In the genomic region with DNA sequence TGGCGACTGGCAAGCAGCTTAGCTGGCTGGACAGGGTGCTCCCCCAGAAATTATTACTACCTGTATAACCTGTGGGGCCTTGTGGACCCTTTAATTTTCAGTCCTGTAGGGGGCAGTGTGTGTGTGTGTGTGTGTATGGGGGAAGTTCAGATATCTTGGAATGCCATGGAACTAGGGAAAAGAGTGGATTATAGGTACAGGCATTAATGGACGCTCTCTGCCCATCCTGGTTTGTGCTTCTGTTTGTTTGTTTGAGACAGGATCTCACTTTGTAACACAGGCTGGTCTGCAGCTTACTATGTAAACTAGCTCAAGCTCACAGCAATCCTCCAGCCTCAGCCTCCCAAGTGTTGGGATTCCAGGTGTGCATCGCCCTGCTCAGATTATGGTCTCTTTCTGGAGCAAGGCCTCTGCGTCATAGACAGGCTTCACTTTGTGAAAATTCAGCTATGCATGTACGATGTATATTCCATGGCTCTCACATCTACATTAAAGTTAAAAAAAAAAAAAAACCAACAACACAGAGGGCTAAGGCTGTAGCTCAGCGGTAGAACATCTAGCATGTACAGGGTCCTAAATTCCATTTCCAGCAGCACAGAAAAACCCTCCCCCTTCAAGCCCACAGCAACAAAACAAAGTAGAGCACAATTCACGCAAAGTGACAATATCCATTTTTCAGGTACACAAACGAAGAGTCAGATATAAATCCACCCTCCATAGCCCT, we compare ENCODE assay signal across 7 mouse cellular contexts. TPM values are rescaled to one million over a fixed set of nuclear protein-coding genes. Genes with fewer than 3 reads are reported as not detected.
A peak's percentile ranks its signal among the peaks of the same experiment; 100 is the strongest.
DNase-seq lines count a peak whose midpoint lies in the region; ATAC-seq and TF ChIP-seq lines count a peak whose summit lies in the region.

No protein-coding gene starts in this region.

- in situ Hi-C loops in CH12.LX (cut with MboI; ENCODE audit: low pct_ligation_motif_present, low pct_unique_long_range_greater_than_20kb, low sequenced_read_pairs) = loop anchor here (25.0 kb wide), 2 partner anchors 232 to 432 kb away; partner anchors contain the start of genes Gpr82 and Nyx

- TF ChIP-seq POLR2A in CH12.LX (IDR thresholded peaks at IDR 0.05; ENCODE audit: low read depth, low read length) = no peak

- H3K4me1 ChIP-seq in CH12.LX (ENCODE audit: control insufficient read depth in 1 of 2, insufficient read depth in 2 of 2) = no peaks in the 10 kb centered on the region
- no peaks in the 10 kb centered on the region for H3K4me1 ChIP-seq in forebrain, postnatal 0 days (ENCODE audit: insufficient read depth)
- H3K4me1 ChIP-seq in lung, postnatal 0 days (ENCODE audit: insufficient read depth, low read depth, low read length) = no peaks in the 10 kb centered on the region
- no peaks in the 10 kb centered on the region for H3K4me1 ChIP-seq in stomach, embryonic 15.5 days

- dilution Hi-C loops in CH12.LX (cut with MboI; ENCODE audit: extremely low pct_ligation_motif_present, extremely low pct_unique_long_range_greater_than_20kb, low sequenced_read_pairs) = no loop called here

- no peaks in the 10 kb centered on the region for H3K27me3 ChIP-seq in CH12.LX (replicated peaks)
- H3K27me3 ChIP-seq in forebrain, postnatal 0 days (ENCODE audit: insufficient read depth, low read length) = no peaks in the 10 kb centered on the region
- no peaks in the 10 kb centered on the region for H3K27me3 ChIP-seq in lung, postnatal 0 days (replicated peaks; ENCODE audit: insufficient read depth, low read length)
- no peaks in the 10 kb centered on the region for H3K27me3 ChIP-seq in stomach, embryonic 15.5 days (replicated peaks)

- no peaks in the 10 kb centered on the region for H3K79me2 ChIP-seq in CH12.LX (replicated peaks; ENCODE audit: control insufficient read depth, extremely low read depth, insufficient read depth, poor library complexity, severe bottlenecking)

- no peak for TF ChIP-seq EP300 in CH12.LX (IDR thresholded peaks at IDR 0.05; ENCODE audit: low read length)
- TF ChIP-seq EP300 in lung, postnatal 0 days (IDR thresholded peaks at IDR 0.05) = no peak

- DNase-seq in A20 (ENCODE audit: low read depth, low spot score) = peak; percentile 75
- DNase-seq in CH12.LX (ENCODE audit: extremely low read depth) = peak; percentile 41
- DNase-seq in cerebellum, adult 9-10 months = peak; percentile 53
- DNase-seq in forebrain, postnatal 0 days = peak; percentile 50
- peak; percentile 79 for DNase-seq in kidney, adult 9 months
- peak; percentile 63 for DNase-seq in lung, postnatal 0 days (ENCODE audit: low spot score)

- peak overlapping the region; percentile 87 for H3K4me2 ChIP-seq in CH12.LX (ENCODE audit: insufficient read depth, low read depth, poor library complexity, severe bottlenecking)
- H3K4me2 ChIP-seq in forebrain, postnatal 0 days (ENCODE audit: low read depth) = peak overlapping the region; percentile 45
- peak overlapping the region; percentile 48 for H3K4me2 ChIP-seq in lung, postnatal 0 days (replicated peaks; ENCODE audit: low read depth, low read length)
- peak overlapping the region; percentile 56 for H3K4me2 ChIP-seq in stomach, embryonic 15.5 days

- no peaks in the 10 kb centered on the region for H3K9me3 ChIP-seq in CH12.LX (replicated peaks; ENCODE audit: low read length)
- H3K9me3 ChIP-seq in forebrain, postnatal 0 days (ENCODE audit: low read length) = no peaks in the 10 kb centered on the region
- H3K9me3 ChIP-seq in lung, postnatal 0 days (ENCODE audit: low read length) = no peaks in the 10 kb centered on the region
- no peaks in the 10 kb centered on the region for H3K9me3 ChIP-seq in stomach, embryonic 15.5 days

- peak; percentile 52 for TF ChIP-seq RAD21 in CH12.LX (IDR thresholded peaks at IDR 0.05; ENCODE audit: low read depth, low read length)

- peak; percentile 21 to 60; a peak in 3 of 4 replicates for TF ChIP-seq CTCF in CH12.LX (conservative IDR thresholded peaks at IDR 0.05 in 1 of 2, IDR thresholded peaks at IDR 0.05 in 1 of 2; ENCODE audit: low read depth in 2 of 2, low read length in 2 of 2)
- TF ChIP-seq CTCF in forebrain, postnatal 0 days (IDR thresholded peaks at IDR 0.05; ENCODE audit: low read depth) = peak; percentile 66
- peak; percentile 74 for TF ChIP-seq CTCF in lung, postnatal 0 days (IDR thresholded peaks at IDR 0.05)

- no peaks in the 10 kb centered on the region for H3K36me3 ChIP-seq in CH12.LX (replicated peaks in 1 of 2; ENCODE audit: control insufficient read depth in 1 of 2, insufficient read depth in 1 of 2, low read length in 1 of 2)
- no peaks in the 10 kb centered on the region for H3K36me3 ChIP-seq in forebrain, postnatal 0 days (ENCODE audit: insufficient read depth)
- H3K36me3 ChIP-seq in lung, postnatal 0 days (ENCODE audit: insufficient read depth, low read length) = no peaks in the 10 kb centered on the region
- no peaks in the 10 kb centered on the region for H3K36me3 ChIP-seq in stomach, embryonic 15.5 days

- peak; percentile 64 for ATAC-seq in forebrain, postnatal 0 days
- peak; percentile 47 for ATAC-seq in lung, postnatal 0 days
- no peak for ATAC-seq in stomach, embryonic 15.5 days (ENCODE audit: insufficient read depth, low FRiP score, low read depth)

- 29% methylated on average over 8 of the region's 8 CpGs for WGBS in forebrain, postnatal 0 days
- WGBS in lung, postnatal 0 days = 27% methylated on average over 8 of the region's 8 CpGs
- WGBS in stomach, embryonic 15.5 days = 28% methylated on average over 8 of the region's 8 CpGs

- peak overlapping the region; percentile 49 to 65 (median 58) for H3K4me3 ChIP-seq in CH12.LX (replicated peaks in 1 of 3; ENCODE audit: low read depth in 2 of 3, low read length in 2 of 3, poor library complexity in 1 of 3)
- peak overlapping the region; percentile 38 for H3K4me3 ChIP-seq in forebrain, postnatal 0 days (ENCODE audit: low read depth, low read length)
- peak overlapping the region; percentile 25 for H3K4me3 ChIP-seq in lung, postnatal 0 days (ENCODE audit: low read depth, low read length)
- H3K4me3 ChIP-seq in stomach, embryonic 15.5 days (replicated peaks) = peak overlapping the region; percentile 38

- H3K27ac ChIP-seq in CH12.LX (ENCODE audit: insufficient read depth, low read depth) = peak overlapping the region; percentile 73
- H3K27ac ChIP-seq in forebrain, postnatal 0 days (ENCODE audit: low read depth, low read length) = peak overlapping the region; percentile 87
- peak overlapping the region; percentile 68; the same call in 1 of the 2 replicates for H3K27ac ChIP-seq in lung, postnatal 0 days (ENCODE audit: low read length)
- H3K27ac ChIP-seq in stomach, embryonic 15.5 days = peak overlapping the region; percentile 84

- H3K9ac ChIP-seq in CH12.LX (ENCODE audit: insufficient read depth, low read depth) = peak overlapping the region; percentile 76
- peak overlapping the region; percentile 51 for H3K9ac ChIP-seq in forebrain, postnatal 0 days
- H3K9ac ChIP-seq in lung, postnatal 0 days (replicated peaks; ENCODE audit: low read depth) = 0 out of 2 replicates have a peak overlapping the region, but pooled peaks have one; percentile 12
- no peak overlapping the region for H3K9ac ChIP-seq in stomach, embryonic 15.5 days

TF ChIP-seq in CH12.LX, 34 proteins besides CTCF, POLR2A, EP300 and RAD21:
- TF ChIP-seq MEF2A (IDR thresholded peaks at IDR 0.05; ENCODE audit: borderline replicate concordance, low read depth, low read length) = no peak
- peak; percentile 47 for TF ChIP-seq SMC3 (IDR thresholded peaks at IDR 0.05; ENCODE audit: low read depth, low read length)
- no peak for TF ChIP-seq NRF1 (IDR thresholded peaks at IDR 0.05; ENCODE audit: low read depth, low read length)
- no peak for TF ChIP-seq KAT2A (IDR thresholded peaks at IDR 0.05; ENCODE audit: insufficient replicate concordance, low read length)
- TF ChIP-seq CHD1 (IDR thresholded peaks at IDR 0.05; ENCODE audit: low read depth, low read length) = no peak

RNA-seq across cellular contexts. Expression of gene Ddx3x, which starts 50.7 kb away (rescaled TPM):
- 104 and 164 TPM in 2 replicates for total RNA-seq in CH12.LX (2012; rRNA removed)
- 196 and 197 TPM in 2 replicates for total RNA-seq in CH12.LX (2014; rRNA removed)
- 329 and 383 TPM in 2 replicates for polyA plus RNA-seq in CH12.LX (2012; ENCODE audit: insufficient read length, low read depth)
- total RNA-seq in forebrain, postnatal 0 days (2014; rRNA removed) = 153 and 219 TPM in 2 replicates
- 101 and 114 TPM in 2 replicates for polyA plus RNA-seq in forebrain, postnatal 0 days (2015; fragmentation: Nextera tagmentation; extraction: Ambion mirVana)
- polyA plus RNA-seq in lung, postnatal 0 days (2015; fragmentation: Nextera tagmentation; extraction: Ambion mirVana) = 81.8 and 85.2 TPM in 2 replicates
- 112 and 125 TPM in 2 replicates for polyA plus RNA-seq in stomach, embryonic 15.5 days (2015; fragmentation: Nextera tagmentation; extraction: Ambion mirVana)
